Mouse (Mus musculus): ENCODE measurements around the gene Copz2.

DNA sequence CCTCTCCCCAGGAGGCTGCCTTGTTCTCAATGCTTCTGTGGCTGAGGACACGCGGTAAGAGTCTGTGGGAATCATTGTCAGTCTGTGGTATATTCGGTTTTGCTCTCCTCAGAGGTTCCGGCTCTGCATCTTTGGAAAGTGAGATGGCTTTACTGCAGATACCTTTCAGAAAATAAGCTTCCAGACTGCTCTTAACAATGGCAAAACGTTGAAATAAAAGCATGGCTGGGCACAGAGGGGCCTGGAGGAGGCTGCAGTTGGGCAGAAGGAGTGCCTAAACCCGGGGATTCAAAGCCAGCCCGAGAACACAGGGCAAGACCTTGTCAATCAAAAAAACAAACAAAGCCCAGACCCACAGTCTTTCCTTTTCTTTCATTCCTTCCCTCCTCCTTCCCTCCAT is 29.7 kb downstream of the Copz2 start:
- TF ChIP-seq CTCF (IDR thresholded peaks at IDR 0.05; ENCODE audit: borderline replicate concordance, extremely low read depth, insufficient read depth, insufficient read length), result no peak
- no peak for TF ChIP-seq POLR2A (IDR thresholded peaks at IDR 0.05; ENCODE audit: borderline replicate concordance, extremely low read depth, insufficient read depth, insufficient read length, poor library complexity, severe bottlenecking)

All from brain, embryonic 14.5 days (tissue).